Mouse (Mus musculus): ENCODE measurements around the gene Igsf3.

- TF ChIP-seq CTCF (IDR thresholded peaks at IDR 0.05; ENCODE audit: borderline replicate concordance, insufficient read depth, low read length) (no peak), POLR2A (IDR thresholded peaks at IDR 0.05; ENCODE audit: low read depth, low read length) (no peak)
These were observed 31.6 kb upstream of the Igsf3 start for GRCm38 (mm10) chr3:101345299-101345698.
